Mouse (Mus musculus) hindbrain, postnatal 0 days (tissue): ENCODE results near the gene Crb1. TPM values are rescaled to one million over a fixed set of nuclear protein-coding genes. Genes with fewer than 3 reads are reported as not detected.
"Not testable (repeated sequence)": the region's sequence is repeated elsewhere in the genome, so short reads cannot be mapped to it uniquely, and the experiment has no call there.

Experiments used
- ATAC-seq: fragments of 200-750 bp; cut with Nextera tagmentation; 2 replicates; pipeline ENCODE4 v1.8.0; 2017; ENCODE audit warnings: mild to moderate bottlenecking, moderate TSS enrichment, moderate library complexity
- DNase-seq: peaks from one replicate; pipeline ENCODE4 v3.0.0-alpha.2; 2015; ENCODE audit warnings: low spot score
- H3K27ac ChIP-seq: fragments of 300-500 bp; sonication (generic); 2 replicates; pipeline ENCODE4 v1.5.1; 2014; ENCODE audit warnings: mild to moderate bottlenecking
- H3K27me3 ChIP-seq: fragments of 300-500 bp; sonication (generic); 2 replicates; pipeline ENCODE4 v1.6.1; 2014; ENCODE audit warnings: low read length, mixed read lengths; ENCODE audit not compliant: insufficient read depth
- H3K36me3 ChIP-seq: fragments of 300-500 bp; sonication (generic); 2 replicates; pipeline ENCODE4 v1.6.1; 2014; ENCODE audit warnings: low read length, mixed read lengths; ENCODE audit not compliant: insufficient read depth
- H3K4me1 ChIP-seq: fragments of 300-500 bp; sonication (generic); 2 replicates; pipeline ENCODE4 v1.6.1; 2014; ENCODE audit warnings: antibody characterized with exemption, low read length, mixed read lengths; ENCODE audit not compliant: insufficient read depth
- H3K4me2 ChIP-seq: fragments of 300-500 bp; sonication (generic); 2 replicates; pipeline ENCODE4 v1.6.1; 2014; ENCODE audit warnings: low read depth, mild to moderate bottlenecking, low read length, moderate library complexity, mixed read lengths
- H3K4me3 ChIP-seq: fragments of 300-500 bp; sonication (generic); 2 replicates; pipeline ENCODE4 v1.5.1; 2014; ENCODE audit warnings: low read length
- H3K9ac ChIP-seq: fragments of 300-500 bp; sonication (generic); replicated peaks from 2 replicates; pipeline ENCODE4 v1.6.1; 2014; ENCODE audit warnings: mild to moderate bottlenecking, low read length, moderate library complexity, mixed read lengths
- H3K9me3 ChIP-seq: fragments of 300-500 bp; sonication (generic); 2 replicates; pipeline ENCODE4 v1.6.1; 2016; ENCODE audit warnings: low read length, mixed read lengths
- CTCF ChIP-seq: IDR thresholded peaks from 2 replicates; pipeline ENCODE4 v1.5.1; 2016; ENCODE audit warnings: antibody characterized with exemption, control low read depth, low read depth
- WGBS: fragments of 180-500 bp; shearing (Covaris S2); extraction: QIAGEN DNeasy Blood & Tissue Kit; methylation state at CpG from one replicate; pipeline ENCODE4 v1.1.7; 2014; 5-methylcytosine and 5-hydroxymethylcytosine counted together
- polyA plus RNA-seq: library from polyadenylated mRNA; unstranded; fragments of >200 nt; fragmentation: Nextera tagmentation; extraction: Ambion mirVana; gene quantifications from 2 replicates; pipeline ENCODE4 v1.2.1, GENCODE M21; 2015
- total RNA-seq: library from RNA; depleted of rRNA; stranded (reverse); fragments of >200 nt; gene quantifications from 2 replicates; pipeline ENCODE4 v1.2.3, GENCODE M21; 2014

The Crb1 gene
- total and polyA plus RNA-seq, 2 experiments from 2014 or later, result 0.96 to 1.5 TPM

- Histone ChIP-seq H3K9me3 (no peaks in the 10 kb centered on the region), H3K4me1 (no peaks in the 10 kb centered on the region), H3K4me3 (no peak overlapping the region), H3K4me2 (no peak overlapping the region), H3K27ac (no peak overlapping the region), H3K9ac (no peak overlapping the region), H3K27me3 (no peaks in the 10 kb centered on the region), H3K36me3 (no peaks in the 10 kb centered on the region)
- 88% methylated on average over 3 of the region's 3 CpGs for WGBS
- DNase-seq (no peak), ATAC-seq (no peak)
- TF ChIP-seq CTCF, result no peak
These were observed 36.6 kb upstream of the Crb1 start for GRCm38 (mm10) chr1:139413465-139413864.

GRCm38 (mm10) chr1:139412365-139412764, 35.5 kb upstream of the Crb1 start:
- not testable (repeated sequence) for H3K36me3 ChIP-seq, ATAC-seq, H3K27me3 ChIP-seq, DNase-seq, H3K9ac ChIP-seq, H3K27ac ChIP-seq, H3K4me2 ChIP-seq, H3K4me3 ChIP-seq, H3K9me3 ChIP-seq, H3K4me1 ChIP-seq
- 92% methylated on average over 2 of the region's 2 CpGs for WGBS

- DNase-seq (no peak), ATAC-seq (no peak)
- 62% methylated on average over 5 of the region's 5 CpGs for WGBS
- Histone ChIP-seq H3K4me2 (no peak overlapping the region), H3K36me3 (no peaks in the 10 kb centered on the region), H3K9ac (no peak overlapping the region), H3K4me3 (no peak overlapping the region), H3K27ac (no peak overlapping the region), H3K9me3 (no peaks in the 10 kb centered on the region), H3K27me3 (no peaks in the 10 kb centered on the region), H3K4me1 (no peaks in the 10 kb centered on the region)
- 0 out of 2 replicates have a peak, but pooled peaks have one; percentile 11 for TF ChIP-seq CTCF
These were observed 30.8 kb upstream of the Crb1 start for GRCm38 (mm10) chr1:139407701-139408100.

GRCm38 (mm10) chr1:139405766-139406165, 28.9 kb upstream of the Crb1 start:
- ATAC-seq (no peak), DNase-seq (peak; percentile 48)
- peak; percentile 48 for TF ChIP-seq CTCF
- H3K9ac ChIP-seq, result no peak overlapping the region
- H3K4me1 ChIP-seq, result no peaks in the 10 kb centered on the region
- no peak overlapping the region for H3K4me3 ChIP-seq
- no peaks in the 10 kb centered on the region for H3K27me3 ChIP-seq
- H3K9me3 ChIP-seq, result no peaks in the 10 kb centered on the region
- no peaks in the 10 kb centered on the region for H3K36me3 ChIP-seq
- no peak overlapping the region for H3K4me2 ChIP-seq
- no peak overlapping the region for H3K27ac ChIP-seq

- H3K9ac ChIP-seq, result no peak overlapping the region
- no peak overlapping the region for H3K4me2 ChIP-seq
- H3K4me1 ChIP-seq, result no peaks in the 10 kb centered on the region
- no peak overlapping the region for H3K4me3 ChIP-seq
- WGBS, result 38% methylated on average over 1 of the region's 1 CpGs
- DNase-seq, result no peak
- H3K36me3 ChIP-seq, result no peaks in the 10 kb centered on the region
- H3K27me3 ChIP-seq, result no peaks in the 10 kb centered on the region
- no peak for ATAC-seq
- no peaks in the 10 kb centered on the region for H3K9me3 ChIP-seq
- H3K27ac ChIP-seq, result no peak overlapping the region
- no peak for TF ChIP-seq CTCF
These were observed 19.7 kb upstream of the Crb1 start for GRCm38 (mm10) chr1:139396589-139396988.

- Histone ChIP-seq H3K9ac (no peak overlapping the region), H3K4me3 (no peak overlapping the region), H3K36me3 (no peaks in the 10 kb centered on the region), H3K4me2 (no peak overlapping the region), H3K9me3 (no peaks in the 10 kb centered on the region), H3K27me3 (no peaks in the 10 kb centered on the region), H3K27ac (no peak overlapping the region), H3K4me1 (no peaks in the 10 kb centered on the region)
- DNase-seq, result peak; percentile 3
- 28% methylated on average over 2 of the region's 2 CpGs for WGBS
- no peak for ATAC-seq
- no peak for TF ChIP-seq CTCF
These were observed 14.8 kb upstream of the Crb1 start for GRCm38 (mm10) chr1:139391747-139392146.

- Histone ChIP-seq H3K4me3 (no peak overlapping the region), H3K9me3 (no peaks in the 10 kb centered on the region), H3K4me2 (no peak overlapping the region), H3K36me3 (no peaks in the 10 kb centered on the region), H3K27me3 (no peaks in the 10 kb centered on the region), H3K9ac (no peak overlapping the region), H3K27ac (no peak overlapping the region), H3K4me1 (0 out of 2 replicates have a peak, but pooled peaks cover 4% of the 10 kb centered on the region)
- peak; percentile 28; the same call in 1 of the 2 replicates for ATAC-seq
- no peak for TF ChIP-seq CTCF
- WGBS, result 29% methylated on average over 4 of the region's 4 CpGs
- DNase-seq, result no peak
These were observed 2.7 kb upstream of the Crb1 start for GRCm38 (mm10) chr1:139379621-139379984.
